Mouse (Mus musculus) erythroblast, embryonic 14.5 days (primary cell): ENCODE measurements around the gene Pex11a. TPM values are rescaled to one million over a fixed set of nuclear protein-coding genes. Genes with fewer than 3 reads are reported as not detected.
"Not testable (repeated sequence)": the region's sequence is repeated elsewhere in the genome, so short reads cannot be mapped to it uniquely, and the experiment has no call there.

Experiments used
- H3K27me3 ChIP-seq: 2 replicates; pipeline ENCODE4 v1.6.1; 2012; ENCODE audit warnings: inconsistent platforms; ENCODE audit not compliant: control insufficient read depth
- H3K36me3 ChIP-seq: 2 replicates; pipeline ENCODE4 v1.6.1; 2012; ENCODE audit warnings: mild to moderate bottlenecking, inconsistent platforms; ENCODE audit not compliant: control insufficient read depth
- H3K4me1 ChIP-seq: 2 replicates; pipeline ENCODE4 v1.6.1; 2012; ENCODE audit warnings: inconsistent platforms; ENCODE audit not compliant: control insufficient read depth
- H3K4me3 ChIP-seq: replicated peaks from 2 replicates; pipeline ENCODE3; 2012; ENCODE audit warnings: moderate library complexity, mild to moderate bottlenecking, inconsistent platforms
- H3K9me3 ChIP-seq: 2 replicates; pipeline ENCODE4 v1.6.1; 2012; ENCODE audit warnings: low read length, inconsistent platforms, mixed read lengths; ENCODE audit not compliant: control insufficient read depth
- GATA1 ChIP-seq: IDR thresholded peaks from 2 replicates; pipeline ENCODE4 v1.6.1; 2012; ENCODE audit warnings: low read length, inconsistent platforms, mixed read lengths
- TAL1 ChIP-seq: IDR thresholded peaks from 3 replicates; pipeline ENCODE4 v1.6.1; 2012; ENCODE audit warnings: low read length, inconsistent platforms, mixed read lengths
- polyA plus RNA-seq: library from polyadenylated mRNA; stranded (reverse); fragments of >175 nt; gene quantifications from 2 replicates; pipeline ENCODE4 v1.2.3, GENCODE M21; 2012

The Pex11a gene
- polyA plus RNA-seq = not detected in 2 replicates

- no peaks in the 10 kb centered on the region for H3K27me3 ChIP-seq
- no peaks in the 10 kb centered on the region for H3K36me3 ChIP-seq
- TF ChIP-seq GATA1 = no peak
- no peak for TF ChIP-seq TAL1
- H3K4me1 ChIP-seq = peaks cover 10% of the 10 kb centered on the region
- H3K4me3 ChIP-seq = peak within 1 kb of the TSS; percentile 66
- H3K9me3 ChIP-seq = no peaks in the 10 kb centered on the region
These were observed at the start of gene Pex11a, which contains the start of gene Wdr93 for GRCm38 (mm10) chr7:79742659-79743536. Pex11a (minus strand) TSS chr7:79743131. Wdr93 (plus strand) TSS chr7:79743163.

- peaks cover 46% of the 10 kb centered on the region for H3K27me3 ChIP-seq
- not testable (repeated sequence) for H3K4me1 ChIP-seq, H3K9me3 ChIP-seq, H3K4me3 ChIP-seq, H3K36me3 ChIP-seq
These were observed 46.9 kb upstream of the Pex11a start for GRCm38 (mm10) chr7:79789812-79790211.

- H3K4me3 ChIP-seq = no peak overlapping the region
- no peak for TF ChIP-seq GATA1
- no peak for TF ChIP-seq TAL1
- no peaks in the 10 kb centered on the region for H3K9me3 ChIP-seq
- no peaks in the 10 kb centered on the region for H3K4me1 ChIP-seq
- H3K27me3 ChIP-seq = peaks cover 14% of the 10 kb centered on the region
- no peaks in the 10 kb centered on the region for H3K36me3 ChIP-seq
These were observed 43.4 kb upstream of the Pex11a start for GRCm38 (mm10) chr7:79786295-79786694.

GRCm38 (mm10) chr7:79782516-79782855 is 39.6 kb upstream of the Pex11a start:
- peaks cover 3% of the 10 kb centered on the region; the same call in 1 of the 2 replicates for H3K4me1 ChIP-seq
- TF ChIP-seq TAL1 (no peak), GATA1 (no peak)

GRCm38 (mm10) chr7:79781826-79782515 is 39.0 kb upstream of the Pex11a start:
- TF ChIP-seq GATA1 = no peak
- Histone ChIP-seq H3K9me3 (no peaks in the 10 kb centered on the region), H3K4me1 (peaks cover 3% of the 10 kb centered on the region; the same call in 1 of the 2 replicates), H3K27me3 (no peaks in the 10 kb centered on the region), H3K4me3 (no peak overlapping the region), H3K36me3 (no peaks in the 10 kb centered on the region)

More at GRCm38 (mm10) chr7:79782516-79782855, 39.6 kb upstream of the Pex11a start:
- Histone ChIP-seq H3K27me3 (peaks cover under 1% of the 10 kb centered on the region; the same call in 1 of the 2 replicates), H3K4me3 (no peak overlapping the region), H3K36me3 (no peaks in the 10 kb centered on the region), H3K9me3 (no peaks in the 10 kb centered on the region)

GRCm38 (mm10) chr7:79780647-79781626 is 38.0 kb upstream of the Pex11a start:
- TF ChIP-seq GATA1 (no peak), TAL1 (no peak)
- H3K36me3 ChIP-seq = no peaks in the 10 kb centered on the region
- no peaks in the 10 kb centered on the region for H3K9me3 ChIP-seq
- H3K4me1 ChIP-seq = peaks cover 3% of the 10 kb centered on the region; the same call in 1 of the 2 replicates
- H3K27me3 ChIP-seq = no peaks in the 10 kb centered on the region
- peak overlapping the region; percentile 12 for H3K4me3 ChIP-seq

- TF ChIP-seq GATA1 (no peak), TAL1 (no peak)
- no peaks in the 10 kb centered on the region for H3K27me3 ChIP-seq
- no peaks in the 10 kb centered on the region for H3K36me3 ChIP-seq
- H3K9me3 ChIP-seq = no peaks in the 10 kb centered on the region
- no peaks in the 10 kb centered on the region for H3K4me1 ChIP-seq
- H3K4me3 ChIP-seq = no peak overlapping the region
These were observed 28.9 kb upstream of the Pex11a start for GRCm38 (mm10) chr7:79771561-79772512.

GRCm38 (mm10) chr7:79769664-79770063 is 26.7 kb upstream of the Pex11a start:
- no peaks in the 10 kb centered on the region for H3K4me1 ChIP-seq
- no peaks in the 10 kb centered on the region for H3K9me3 ChIP-seq
- no peak overlapping the region for H3K4me3 ChIP-seq
- no peaks in the 10 kb centered on the region for H3K27me3 ChIP-seq
- TF ChIP-seq TAL1 (no peak), GATA1 (no peak)
- H3K36me3 ChIP-seq = no peaks in the 10 kb centered on the region
